Mouse (Mus musculus) liver, embryonic 12.5 days (tissue): ENCODE results near the gene Diexf. TPM values are rescaled to one million over a fixed set of nuclear protein-coding genes. Genes with fewer than 3 reads are reported as not detected.

Experiments
- ATAC-seq: fragments of 200-750 bp; cut with Nextera tagmentation; 2 replicates; pipeline ENCODE4 v1.8.0; 2017; ENCODE audit warnings: moderate number of reproducible peaks, mild to moderate bottlenecking, moderate library complexity
- H3K27ac ChIP-seq: fragments of 300-500 bp; sonication (generic); 2 replicates; pipeline ENCODE4 v1.5.1; 2016; ENCODE audit warnings: mild to moderate bottlenecking
- H3K27me3 ChIP-seq: fragments of 300-500 bp; sonication (generic); replicated peaks from 2 replicates; pipeline ENCODE4 v1.6.1; 2016; ENCODE audit warnings: mild to moderate bottlenecking, moderate library complexity
- H3K36me3 ChIP-seq: fragments of 300-500 bp; sonication (generic); 2 replicates; pipeline ENCODE4 v1.6.1; 2016; ENCODE audit warnings: mild to moderate bottlenecking, moderate library complexity
- H3K4me1 ChIP-seq: fragments of 300-500 bp; sonication (generic); 2 replicates; pipeline ENCODE4 v1.6.1; 2016
- H3K4me2 ChIP-seq: fragments of 300-500 bp; sonication (generic); 2 replicates; pipeline ENCODE4 v1.6.1; 2016; ENCODE audit warnings: mild to moderate bottlenecking, moderate library complexity
- H3K4me3 ChIP-seq: fragments of 300-500 bp; sonication (generic); 2 replicates; pipeline ENCODE4 v1.5.1; 2016; ENCODE audit warnings: mild to moderate bottlenecking, moderate library complexity
- H3K9ac ChIP-seq: fragments of 300-500 bp; sonication (generic); 2 replicates; pipeline ENCODE4 v1.6.1; 2016; ENCODE audit warnings: mild to moderate bottlenecking, moderate library complexity
- H3K9me3 ChIP-seq: fragments of 300-500 bp; sonication (generic); replicated peaks from 2 replicates; pipeline ENCODE4 v1.6.1; 2016; ENCODE audit warnings: mild to moderate bottlenecking, moderate library complexity
- WGBS: fragments of 180-500 bp; shearing (Covaris S2); methylation state at CpG from one replicate; pipeline ENCODE4 v1.1.7; 2016; ENCODE audit not compliant: insufficient replicate concordance; 5-methylcytosine and 5-hydroxymethylcytosine counted together
- polyA plus RNA-seq: library from polyadenylated mRNA; unstranded; fragments of >200 nt; fragmentation: Nextera tagmentation; extraction: Ambion mirVana; gene quantifications from 2 replicates; pipeline ENCODE4 v1.2.1, GENCODE M21; 2016

The Diexf gene
- polyA plus RNA-seq, 1 experiment from 2014 or later, result 5.4 TPM

DNA sequence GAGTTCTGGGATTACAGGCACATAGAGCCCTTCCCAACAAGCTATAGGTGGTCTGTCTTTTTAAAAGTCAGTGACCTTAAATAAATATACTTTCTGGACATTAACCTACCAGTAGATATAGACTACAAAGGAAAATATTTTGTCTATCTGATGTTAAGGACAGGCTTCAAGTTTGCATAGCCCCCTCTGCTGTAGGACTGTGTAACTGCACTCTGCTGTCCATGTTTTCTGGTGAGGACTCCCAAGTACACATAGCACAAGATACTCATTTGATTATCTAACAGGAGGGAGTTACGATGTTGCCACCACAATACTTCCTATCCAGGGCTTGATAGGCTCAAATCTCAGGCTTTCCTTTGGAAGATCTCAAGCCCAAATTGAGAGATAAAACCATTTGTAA is 3.7 kb upstream of the Diexf start:
- H3K9ac ChIP-seq, result no peak overlapping the region
- H3K9me3 ChIP-seq, result no peaks in the 10 kb centered on the region
- ATAC-seq, result no peak
- no peaks in the 10 kb centered on the region for H3K36me3 ChIP-seq
- H3K4me3 ChIP-seq, result no peak overlapping the region
- no peak overlapping the region for H3K27ac ChIP-seq
- H3K27me3 ChIP-seq, result peaks cover 10% of the 10 kb centered on the region; the same call in 1 of the 2 replicates
- WGBS, result 55% methylated on average over 1 of the region's 1 CpGs
- H3K4me1 ChIP-seq, result peaks cover 12% of the 10 kb centered on the region
- H3K4me2 ChIP-seq, result no peak overlapping the region

DNA sequence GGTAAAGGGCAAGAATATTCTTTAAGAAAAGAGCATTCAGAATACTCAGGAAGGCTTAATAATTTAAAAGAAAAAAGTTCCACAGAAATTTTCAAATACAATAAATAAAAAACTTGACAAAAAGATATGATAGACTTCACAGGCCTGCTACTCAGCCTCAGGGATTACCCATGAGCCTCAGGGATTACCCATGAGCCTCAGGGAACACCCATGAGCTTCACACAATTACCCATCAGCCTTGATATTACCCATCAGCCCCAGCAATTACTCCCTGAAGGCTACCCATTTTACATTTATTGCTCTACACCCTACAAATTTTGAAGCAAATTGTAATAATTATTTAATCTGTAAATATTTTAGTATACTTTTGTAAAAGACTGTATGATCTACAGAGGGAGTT is 2.3 kb upstream of the Diexf start:
- Histone ChIP-seq H3K9me3 (no peaks in the 10 kb centered on the region), H3K4me2 (no peak overlapping the region), H3K27ac (no peak overlapping the region), H3K4me3 (no peak overlapping the region), H3K4me1 (peaks cover 23% of the 10 kb centered on the region), H3K9ac (no peak overlapping the region), H3K36me3 (peaks cover 9% of the 10 kb centered on the region), H3K27me3 (peaks cover 10% of the 10 kb centered on the region; the same call in 1 of the 2 replicates)
- ATAC-seq, result no peak

DNA sequence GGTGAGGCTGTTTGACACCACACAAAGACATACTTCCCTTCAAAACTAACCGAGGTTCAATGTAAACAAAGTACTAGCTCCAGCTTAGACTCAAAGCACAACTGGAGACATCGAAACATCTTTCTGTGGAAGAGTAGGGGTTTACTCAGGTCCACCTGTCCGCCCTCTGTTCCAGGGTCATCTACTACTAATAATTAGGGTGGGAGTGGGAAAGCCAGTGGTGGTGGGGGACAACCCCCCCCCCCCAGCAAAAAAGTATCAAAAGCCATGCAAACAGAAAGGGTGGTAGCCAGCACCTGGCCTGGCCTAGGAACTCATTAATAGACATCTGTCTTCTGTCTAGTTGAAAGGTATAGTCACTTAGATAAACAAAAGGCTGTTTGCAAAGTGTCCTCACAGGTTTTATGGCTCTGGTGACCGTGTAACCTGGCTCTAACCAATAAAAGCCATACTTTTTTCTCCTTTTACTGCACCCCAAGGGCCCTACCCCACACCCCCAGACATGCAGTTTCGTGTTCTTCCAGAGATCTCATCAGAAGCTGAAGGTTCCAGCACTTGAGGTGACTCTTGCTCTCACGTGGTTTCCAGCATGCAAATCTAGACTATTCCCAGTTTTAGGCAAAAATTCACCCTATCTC is 1.4 kb upstream of the Diexf start:
- Histone ChIP-seq H3K27me3 (peaks cover 7% of the 10 kb centered on the region; the same call in 1 of the 2 replicates), H3K27ac (no peak overlapping the region), H3K9me3 (no peaks in the 10 kb centered on the region), H3K4me1 (peaks cover 23% of the 10 kb centered on the region), H3K9ac (no peak overlapping the region), H3K36me3 (peaks cover 19% of the 10 kb centered on the region), H3K4me2 (no peak overlapping the region), H3K4me3 (no peak overlapping the region)
- ATAC-seq, result no peak
- WGBS, result 66% methylated on average over 6 of the region's 6 CpGs

DNA sequence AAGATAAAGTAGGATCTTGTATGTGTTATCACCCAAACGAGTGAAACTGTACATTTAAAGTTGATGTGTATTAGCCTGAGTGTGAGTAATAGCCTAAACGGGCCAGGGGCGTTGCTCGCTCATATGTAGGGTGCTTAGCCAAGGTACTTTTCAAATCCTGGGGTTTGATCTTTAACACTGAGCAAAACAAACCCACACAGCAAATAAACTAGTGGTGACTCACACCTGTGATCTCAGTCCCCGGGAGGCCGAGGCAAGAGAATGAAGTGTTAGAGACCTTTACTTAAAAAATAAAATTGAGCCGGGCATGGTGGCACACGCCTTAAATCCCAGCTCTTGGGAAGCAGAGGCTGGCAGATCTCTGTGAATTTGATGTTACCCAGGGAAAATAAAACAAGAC is 767 bp upstream of the Diexf start:
- Histone ChIP-seq H3K4me2 (peak overlapping the region; percentile 86), H3K36me3 (peaks cover 23% of the 10 kb centered on the region), H3K4me1 (peaks cover 23% of the 10 kb centered on the region), H3K9me3 (no peaks in the 10 kb centered on the region), H3K27me3 (peaks cover 7% of the 10 kb centered on the region; the same call in 1 of the 2 replicates), H3K9ac (no peak overlapping the region), H3K4me3 (peak overlapping the region; percentile 99), H3K27ac (no peak overlapping the region)
- ATAC-seq, result no peak
- WGBS, result 77% methylated on average over 8 of the region's 8 CpGs

DNA sequence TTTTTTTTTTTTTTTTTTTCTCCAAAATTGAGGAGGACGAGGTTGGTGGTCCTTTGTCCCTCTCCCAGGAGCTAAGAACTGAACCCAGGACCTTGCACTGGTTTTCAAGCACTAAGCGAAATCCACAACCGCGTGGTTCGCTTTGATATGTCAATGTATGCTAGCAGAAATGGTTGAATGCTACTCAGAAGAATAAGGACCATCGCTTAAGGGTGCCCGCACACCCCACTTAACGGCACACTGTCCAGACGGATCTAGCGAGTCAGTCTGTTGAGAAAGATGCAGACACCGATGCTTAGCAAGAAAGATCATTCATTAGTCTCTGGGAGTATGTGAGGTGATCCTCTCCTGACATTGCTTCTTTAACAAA is 369 bp upstream of the Diexf start:
- 28% methylated on average over 11 of the region's 11 CpGs for WGBS
- Histone ChIP-seq H3K27me3 (peaks cover 7% of the 10 kb centered on the region; the same call in 1 of the 2 replicates), H3K9me3 (no peaks in the 10 kb centered on the region), H3K9ac (no peak overlapping the region; the same call in 1 of the 2 replicates), H3K4me3 (peak overlapping the region; percentile 99), H3K27ac (no peak overlapping the region), H3K4me1 (peaks cover 23% of the 10 kb centered on the region), H3K36me3 (peaks cover 27% of the 10 kb centered on the region), H3K4me2 (peak overlapping the region; percentile 86)
- peak; percentile 40 for ATAC-seq

DNA sequence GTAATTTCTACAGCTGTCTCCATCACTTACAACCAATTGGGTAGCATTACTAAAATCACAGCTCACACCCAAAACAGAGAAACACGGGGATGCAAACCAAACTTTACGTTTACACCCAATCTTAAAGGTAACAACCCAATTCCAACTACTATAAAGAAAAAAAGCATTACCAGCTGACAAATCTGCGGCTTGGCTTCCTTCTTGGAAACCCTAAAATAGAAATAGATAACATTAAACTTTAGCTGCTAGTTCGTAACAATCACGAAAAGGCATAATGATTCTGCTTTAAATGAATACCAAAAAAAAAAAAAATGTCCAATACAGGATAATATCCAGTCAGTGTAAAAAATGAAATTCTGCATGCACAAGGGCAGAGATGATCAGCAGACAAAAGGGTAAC is 751 bp downstream of the Diexf start:
- Histone ChIP-seq H3K27ac (no peak overlapping the region), H3K27me3 (peaks cover 1% of the 10 kb centered on the region; the same call in 1 of the 2 replicates), H3K4me2 (peak overlapping the region; percentile 86), H3K9me3 (no peaks in the 10 kb centered on the region), H3K9ac (peak overlapping the region; percentile 90), H3K4me1 (peaks cover 23% of the 10 kb centered on the region), H3K4me3 (peak overlapping the region; percentile 99), H3K36me3 (peaks cover 36% of the 10 kb centered on the region)
- whole genome bisulfite sequencing, result 9% methylated on average over 5 of the region's 5 CpGs
- no peak for ATAC-seq

DNA sequence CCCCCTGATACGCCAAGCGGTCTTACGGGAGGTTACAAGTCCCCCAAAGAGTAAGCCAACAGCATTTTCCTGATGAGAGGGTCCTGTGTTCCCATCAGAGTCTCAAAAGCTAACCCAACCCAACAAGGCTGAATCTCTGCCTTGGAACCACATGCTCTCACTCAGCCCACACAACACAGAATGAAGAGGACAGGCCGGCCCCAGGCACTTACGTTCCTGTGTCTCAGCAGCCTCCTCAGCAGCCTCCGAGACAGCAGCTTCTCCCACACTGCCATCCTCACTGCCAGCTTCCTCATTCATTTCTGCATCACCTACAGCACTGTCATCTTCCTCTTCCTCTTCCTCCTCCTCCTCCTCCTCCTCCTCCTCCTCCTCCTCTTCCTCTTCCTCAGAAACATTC is 2.0 kb downstream of the Diexf start:
- H3K36me3 ChIP-seq, result peaks cover 48% of the 10 kb centered on the region
- WGBS, result 83% methylated on average over 6 of the region's 6 CpGs
- H3K9ac ChIP-seq, result no peak overlapping the region
- no peaks in the 10 kb centered on the region for H3K27me3 ChIP-seq
- peaks cover 23% of the 10 kb centered on the region for H3K4me1 ChIP-seq
- H3K9me3 ChIP-seq, result no peaks in the 10 kb centered on the region
- H3K4me3 ChIP-seq, result no peak overlapping the region
- no peak overlapping the region for H3K4me2 ChIP-seq
- no peak for ATAC-seq
- no peak overlapping the region for H3K27ac ChIP-seq

DNA sequence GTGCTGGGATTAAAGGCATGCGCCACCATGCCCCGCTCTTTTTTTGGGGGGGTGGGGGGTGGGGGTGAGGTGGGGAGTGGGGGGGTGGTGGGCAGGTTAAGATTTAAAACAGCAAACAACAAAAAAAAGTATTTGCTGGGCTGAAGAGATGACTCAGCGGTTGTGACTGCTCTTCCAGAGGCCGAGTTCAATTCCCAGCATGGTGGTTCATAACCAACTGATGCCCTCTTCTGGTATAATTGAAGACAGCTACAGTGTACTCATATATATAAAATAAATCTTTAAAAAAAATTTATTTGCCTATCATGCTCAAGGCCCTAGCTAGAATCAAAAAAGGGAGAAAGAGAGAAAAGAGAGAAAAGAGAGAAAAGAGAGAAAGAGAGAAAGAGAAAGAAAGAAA is 4.2 kb downstream of the Diexf start:
- peaks cover 70% of the 10 kb centered on the region for H3K36me3 ChIP-seq
- peaks cover 21% of the 10 kb centered on the region for H3K4me1 ChIP-seq
- no peaks in the 10 kb centered on the region for H3K9me3 ChIP-seq
- H3K4me3 ChIP-seq, result no peak overlapping the region
- no peak for ATAC-seq
- no peaks in the 10 kb centered on the region for H3K27me3 ChIP-seq
- WGBS, result 78% methylated on average over 4 of the region's 4 CpGs
- no peak overlapping the region for H3K9ac ChIP-seq
- H3K4me2 ChIP-seq, result no peak overlapping the region
- no peak overlapping the region for H3K27ac ChIP-seq

DNA sequence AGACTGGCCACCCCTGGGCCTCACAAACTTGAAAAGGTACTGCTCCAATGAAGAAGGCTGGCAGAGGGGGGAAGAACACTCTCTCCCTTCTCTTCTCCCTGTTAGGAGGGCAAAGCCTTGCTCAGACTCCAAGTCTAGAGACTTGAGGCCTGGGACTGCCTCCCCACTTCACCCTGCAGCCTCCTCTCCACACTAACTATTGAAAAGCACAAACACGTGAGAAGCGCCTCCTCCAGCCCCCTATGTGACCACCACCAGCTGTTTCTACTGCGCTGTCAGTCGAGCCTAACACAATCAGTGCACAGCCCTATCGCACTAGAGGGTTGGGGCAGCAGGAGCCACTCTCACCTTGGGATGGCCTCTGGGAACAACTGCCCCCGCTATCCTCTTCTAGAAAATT is 6.8 kb downstream of the Diexf start:
- 86% methylated on average over 6 of the region's 6 CpGs for WGBS

DNA sequence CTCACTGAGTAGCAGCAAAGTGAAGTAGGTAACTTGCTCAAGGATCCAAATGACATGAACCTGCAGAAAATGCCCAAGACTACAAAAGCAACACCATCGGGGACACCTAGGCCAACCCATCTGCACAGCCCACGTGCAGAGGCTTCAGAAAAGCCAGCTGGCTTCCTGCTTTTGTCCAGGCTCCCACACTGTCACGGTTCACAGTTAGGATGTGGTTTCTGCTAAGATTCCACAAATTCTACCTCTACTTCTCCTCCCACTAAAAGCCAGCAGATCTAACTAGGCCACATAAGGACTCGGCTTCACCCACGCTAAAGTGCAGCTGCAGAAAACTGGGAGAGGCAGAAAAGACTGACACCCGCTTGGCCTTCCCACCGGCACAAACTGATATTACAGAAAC is 7.3 kb downstream of the Diexf start:
- no peak overlapping the region for H3K4me3 ChIP-seq

More for the DNA sequence above, 6.8 kb downstream of the Diexf start:
- Histone ChIP-seq H3K4me1 (peaks cover 8% of the 10 kb centered on the region; the same call in 1 of the 2 replicates), H3K36me3 (peaks cover 95% of the 10 kb centered on the region), H3K27ac (no peak overlapping the region), H3K9me3 (no peaks in the 10 kb centered on the region), H3K4me2 (no peak overlapping the region), H3K27me3 (no peaks in the 10 kb centered on the region), H3K4me3 (no peak overlapping the region), H3K9ac (no peak overlapping the region)
- ATAC-seq, result no peak

DNA sequence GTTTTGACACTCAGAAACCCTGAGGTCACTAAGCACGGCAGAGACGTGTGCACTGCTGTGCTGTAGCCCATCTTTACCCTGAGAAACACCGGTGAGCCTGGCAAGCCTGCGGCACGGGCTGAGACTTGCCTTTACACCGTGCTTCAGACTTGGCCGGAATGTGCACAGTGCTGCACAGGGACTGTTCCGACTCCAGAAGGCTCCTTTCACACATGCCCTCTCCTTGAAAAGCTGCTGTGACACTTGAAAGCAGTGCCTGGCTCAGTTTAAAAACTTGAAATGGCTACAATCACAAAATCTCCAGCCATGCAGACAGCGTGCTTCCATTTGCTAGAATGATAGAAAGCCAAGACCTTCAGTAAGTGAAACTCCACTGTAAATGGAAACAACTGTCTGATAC is 18.0 kb downstream of the Diexf start:
- no peaks in the 10 kb centered on the region for H3K4me1 ChIP-seq
- 86% methylated on average over 9 of the region's 9 CpGs for WGBS
- no peaks in the 10 kb centered on the region for H3K27me3 ChIP-seq
- H3K9me3 ChIP-seq, result no peaks in the 10 kb centered on the region
- no peak overlapping the region for H3K4me2 ChIP-seq
- H3K27ac ChIP-seq, result no peak overlapping the region
- ATAC-seq, result no peak
- peaks cover 99% of the 10 kb centered on the region for H3K36me3 ChIP-seq
- H3K4me3 ChIP-seq, result no peak overlapping the region
- H3K9ac ChIP-seq, result no peak overlapping the region

More for the DNA sequence above, 7.3 kb downstream of the Diexf start:
- H3K9me3 ChIP-seq, result no peaks in the 10 kb centered on the region
- no peak overlapping the region for H3K27ac ChIP-seq
- 80% methylated on average over 7 of the region's 7 CpGs for WGBS
- no peak overlapping the region for H3K4me2 ChIP-seq
- peaks cover 95% of the 10 kb centered on the region for H3K36me3 ChIP-seq
- no peak overlapping the region for H3K9ac ChIP-seq
- no peak for ATAC-seq
- H3K4me1 ChIP-seq, result peaks cover 3% of the 10 kb centered on the region; the same call in 1 of the 2 replicates
- no peaks in the 10 kb centered on the region for H3K27me3 ChIP-seq

DNA sequence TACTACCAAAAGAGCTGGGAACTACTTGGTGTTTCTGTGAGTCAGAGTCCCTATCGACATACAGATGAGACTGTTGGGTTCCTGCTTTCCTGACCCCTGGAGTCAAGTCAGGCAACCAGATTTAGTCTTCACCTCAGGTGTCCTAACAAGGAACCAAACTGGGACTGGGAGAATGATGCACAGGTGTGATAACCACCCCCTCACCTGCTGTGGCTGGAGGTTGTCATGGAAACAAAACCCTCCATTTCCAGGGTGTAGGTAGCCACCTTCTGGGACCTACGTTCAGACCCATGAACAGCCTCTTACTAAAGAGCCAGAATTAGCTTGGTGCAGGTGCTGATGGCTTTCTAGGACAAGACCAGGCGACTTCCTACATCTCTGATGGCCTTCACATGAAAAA is 27.1 kb downstream of the Diexf start:
- Histone ChIP-seq H3K27me3 (no peaks in the 10 kb centered on the region), H3K4me3 (no peak overlapping the region), H3K36me3 (peaks cover 40% of the 10 kb centered on the region), H3K4me2 (no peak overlapping the region), H3K9ac (no peak overlapping the region), H3K4me1 (no peaks in the 10 kb centered on the region), H3K27ac (no peak overlapping the region), H3K9me3 (no peaks in the 10 kb centered on the region)
- WGBS, result 64% methylated on average over 3 of the region's 3 CpGs
- ATAC-seq, result no peak

DNA sequence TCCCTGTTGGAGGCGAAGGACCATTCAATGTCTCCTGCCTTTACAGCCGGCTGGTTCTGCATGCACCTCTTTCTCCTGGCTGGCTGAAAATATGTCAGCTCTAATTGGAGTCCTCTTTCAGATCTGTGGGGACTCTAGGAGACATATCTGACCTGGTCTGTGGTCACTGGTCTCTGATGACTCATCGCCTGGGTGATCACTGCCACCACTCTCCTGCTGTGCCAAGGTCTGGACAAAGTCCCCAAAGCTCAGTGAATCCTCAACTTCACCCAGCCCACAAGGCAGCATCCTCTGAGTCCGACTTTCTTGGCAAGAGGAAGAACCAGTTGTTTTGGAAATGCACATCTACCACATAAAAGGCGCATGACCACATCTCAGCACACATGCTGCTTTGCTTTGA is 27.5 kb downstream of the Diexf start:
- 66% methylated on average over 5 of the region's 5 CpGs for WGBS
- Histone ChIP-seq H3K9ac (no peak overlapping the region), H3K4me3 (no peak overlapping the region), H3K27me3 (no peaks in the 10 kb centered on the region), H3K4me2 (no peak overlapping the region), H3K4me1 (no peaks in the 10 kb centered on the region), H3K9me3 (no peaks in the 10 kb centered on the region), H3K36me3 (peaks cover 36% of the 10 kb centered on the region), H3K27ac (no peak overlapping the region)
- no peak for ATAC-seq
